Mouse (Mus musculus): Measurements from ENCODE around the gene Col20a1. TPM values are rescaled to one million over a fixed set of nuclear protein-coding genes. Genes with fewer than 3 reads are reported as not detected.

The Col20a1 gene
- polyA plus RNA-seq, 1 experiment from 2014 or later = 1.1 TPM

DNA sequence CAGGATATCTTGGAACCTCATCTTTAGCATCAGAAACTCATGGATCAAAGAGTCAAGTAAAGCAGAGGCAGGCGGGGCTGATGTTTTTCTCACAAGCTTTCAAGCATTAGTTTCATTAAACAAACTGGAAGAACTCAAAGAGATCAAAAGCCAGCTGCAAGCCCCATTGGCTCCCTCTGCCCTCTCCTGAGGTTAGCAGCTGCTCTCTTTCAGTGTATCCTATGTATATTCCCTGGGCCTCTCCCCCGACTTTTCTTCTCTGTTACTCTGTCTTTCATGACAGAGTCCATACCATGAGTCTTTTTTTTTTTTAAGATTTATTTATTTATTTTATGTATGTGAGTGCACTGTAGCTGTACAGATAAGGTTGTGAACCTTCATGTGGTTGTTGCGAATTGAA is 26.1 kb upstream of the Col20a1 start:
- H3K4me1 ChIP-seq (ENCODE audit: control insufficient read depth, insufficient read depth, low read length) = peaks cover 5% of the 10 kb centered on the region; the same call in 1 of the 2 replicates
- no peaks in the 10 kb centered on the region for H3K27me3 ChIP-seq (ENCODE audit: control insufficient read depth, insufficient read depth, low read length)
- no peak overlapping the region for H3K4me3 ChIP-seq (ENCODE audit: low read depth, low read length)
- H3K27ac ChIP-seq (ENCODE audit: low read length) = peak overlapping the region; percentile 4; the same call in 1 of the 2 replicates
- H3K36me3 ChIP-seq (ENCODE audit: control insufficient read depth, insufficient read depth, low read length) = no peaks in the 10 kb centered on the region
- no peak overlapping the region for H3K4me2 ChIP-seq (replicated peaks; ENCODE audit: low read depth, low read length)
- no peak for ATAC-seq (ENCODE audit: insufficient number of reproducible peaks, insufficient read depth, low FRiP score, low read depth)
- 39% methylated on average over 3 of the region's 3 CpGs for WGBS
- H3K9ac ChIP-seq (replicated peaks; ENCODE audit: low read depth, low read length) = no peak overlapping the region
- no peaks in the 10 kb centered on the region for H3K9me3 ChIP-seq (ENCODE audit: control insufficient read depth, low read depth, low read length)

DNA sequence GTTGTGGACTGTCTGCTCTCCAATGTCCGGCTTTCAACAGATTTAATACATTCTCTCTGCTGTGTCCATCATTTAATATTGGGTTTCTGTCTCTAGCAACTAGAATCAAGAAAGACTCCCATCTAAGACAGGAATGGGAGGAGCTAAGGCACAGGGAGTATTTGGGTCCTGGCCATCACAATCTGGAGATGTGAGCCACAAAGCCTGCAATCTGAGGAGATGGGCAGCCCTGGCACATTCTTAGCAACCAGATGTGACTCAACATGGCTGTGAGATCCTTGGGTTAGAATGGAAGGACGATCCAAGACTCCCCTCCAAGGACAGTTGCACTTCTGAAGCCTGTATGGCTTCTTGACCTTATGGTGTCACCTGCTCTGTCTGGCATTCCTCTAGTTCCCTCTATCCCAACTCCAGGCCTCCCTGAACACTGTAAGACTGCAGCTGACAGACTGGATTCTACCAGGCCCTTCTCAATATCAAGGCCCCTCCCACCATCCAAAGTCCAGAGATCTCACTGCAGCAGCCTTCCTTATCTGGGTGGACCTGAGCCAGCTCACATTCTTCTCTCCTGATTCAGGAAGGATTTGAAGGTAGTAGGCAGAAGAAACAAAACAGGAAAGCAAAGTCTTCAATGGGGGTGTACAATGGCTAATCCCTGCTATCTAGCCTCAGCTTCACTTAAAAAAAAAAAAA is 23.6 kb upstream of the Col20a1 start:
- no peak overlapping the region for H3K9ac ChIP-seq (replicated peaks; ENCODE audit: low read depth, low read length)
- H3K27ac ChIP-seq (ENCODE audit: low read length) = no peak overlapping the region
- H3K36me3 ChIP-seq (ENCODE audit: control insufficient read depth, insufficient read depth, low read length) = no peaks in the 10 kb centered on the region
- H3K27me3 ChIP-seq (ENCODE audit: control insufficient read depth, insufficient read depth, low read length) = no peaks in the 10 kb centered on the region
- no peak overlapping the region for H3K4me2 ChIP-seq (replicated peaks; ENCODE audit: low read depth, low read length)
- peak; percentile 39; the same call in 1 of the 2 replicates for ATAC-seq (ENCODE audit: insufficient number of reproducible peaks, insufficient read depth, low FRiP score, low read depth)
- H3K4me1 ChIP-seq (ENCODE audit: control insufficient read depth, insufficient read depth, low read length) = peaks cover 6% of the 10 kb centered on the region; the same call in 1 of the 2 replicates
- no peak overlapping the region for H3K4me3 ChIP-seq (ENCODE audit: low read depth, low read length)
- H3K9me3 ChIP-seq (ENCODE audit: control insufficient read depth, low read depth, low read length) = no peaks in the 10 kb centered on the region
- 62% methylated on average over 2 of the region's 2 CpGs for WGBS

DNA sequence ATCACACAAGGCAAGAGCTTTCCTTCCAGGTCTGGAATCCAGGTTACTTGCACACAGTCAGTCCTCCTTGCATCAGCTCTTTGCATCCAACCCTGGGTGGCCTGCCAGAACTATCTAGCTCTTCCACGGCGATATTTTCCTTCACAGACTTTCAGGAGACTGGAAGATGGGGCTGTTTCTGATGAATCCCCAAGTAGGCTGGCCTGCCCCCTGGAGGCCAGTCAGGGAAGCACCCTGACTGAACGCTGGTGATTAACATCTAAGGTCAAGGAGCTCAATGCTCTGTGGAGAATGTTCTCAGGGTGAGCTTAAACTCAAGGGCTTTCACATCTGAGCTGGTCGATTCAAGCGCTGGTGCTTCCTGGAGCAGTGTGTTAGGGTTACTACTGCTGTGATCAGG is 22.4 kb upstream of the Col20a1 start:
- Histone ChIP-seq H3K9ac (replicated peaks; ENCODE audit: low read depth, low read length) (no peak overlapping the region), H3K27ac (ENCODE audit: low read length) (peak overlapping the region; percentile 52; the same call in 1 of the 2 replicates), H3K4me2 (replicated peaks; ENCODE audit: low read depth, low read length) (no peak overlapping the region), H3K36me3 (ENCODE audit: control insufficient read depth, insufficient read depth, low read length) (no peaks in the 10 kb centered on the region), H3K9me3 (ENCODE audit: control insufficient read depth, low read depth, low read length) (no peaks in the 10 kb centered on the region), H3K27me3 (ENCODE audit: control insufficient read depth, insufficient read depth, low read length) (no peaks in the 10 kb centered on the region), H3K4me3 (ENCODE audit: low read depth, low read length) (no peak overlapping the region), H3K4me1 (ENCODE audit: control insufficient read depth, insufficient read depth, low read length) (peaks cover 6% of the 10 kb centered on the region; the same call in 1 of the 2 replicates)
- WGBS = 9% methylated on average over 5 of the region's 5 CpGs
- no peak for ATAC-seq (ENCODE audit: insufficient number of reproducible peaks, insufficient read depth, low FRiP score, low read depth)

DNA sequence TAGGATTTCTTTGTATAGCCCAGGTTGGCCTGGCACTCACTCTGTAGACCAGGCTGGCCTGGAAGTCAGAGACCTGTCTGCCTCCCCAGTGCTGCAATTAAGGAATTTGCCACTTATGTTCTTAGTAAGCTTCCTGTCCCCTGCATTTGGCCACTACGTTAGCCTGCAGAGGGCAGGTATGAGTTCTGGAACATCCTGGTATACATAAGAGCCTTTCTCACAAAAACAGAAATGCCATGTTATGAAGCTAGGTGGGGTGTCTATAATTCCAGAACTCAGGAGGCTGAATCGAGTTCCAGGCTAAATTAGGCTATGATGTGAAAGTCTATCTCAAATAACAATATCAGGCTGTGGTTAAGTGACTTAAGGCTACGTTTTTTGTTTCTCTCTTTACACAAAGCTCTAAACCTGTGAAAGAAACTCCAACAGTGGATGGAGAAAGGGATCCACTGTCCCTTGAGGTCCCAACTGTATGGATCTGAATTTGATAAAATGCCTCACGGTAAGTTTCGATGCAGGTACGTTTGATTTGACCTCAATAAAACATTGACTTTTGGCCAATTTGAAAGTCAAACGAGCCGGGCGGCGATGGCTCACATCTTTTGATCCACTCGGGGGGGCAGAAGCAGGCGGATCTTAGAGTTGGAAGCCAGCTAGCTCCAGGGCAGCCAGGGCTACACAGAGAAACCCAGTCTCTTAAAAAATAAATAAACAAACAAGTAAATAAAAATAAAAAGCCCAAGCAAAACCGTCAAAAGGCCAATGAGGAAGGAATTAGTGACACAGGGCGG is 20.0 kb upstream of the Col20a1 start:
- Histone ChIP-seq H3K9me3 (ENCODE audit: control insufficient read depth, low read depth, low read length) (no peaks in the 10 kb centered on the region), H3K4me3 (ENCODE audit: low read depth, low read length) (peak overlapping the region; percentile 97), H3K27ac (ENCODE audit: low read length) (peak overlapping the region; percentile 87), H3K36me3 (ENCODE audit: control insufficient read depth, insufficient read depth, low read length) (peaks cover 19% of the 10 kb centered on the region), H3K27me3 (ENCODE audit: control insufficient read depth, insufficient read depth, low read length) (no peaks in the 10 kb centered on the region), H3K4me1 (ENCODE audit: control insufficient read depth, insufficient read depth, low read length) (peaks cover 9% of the 10 kb centered on the region; the same call in 1 of the 2 replicates), H3K9ac (replicated peaks; ENCODE audit: low read depth, low read length) (peak overlapping the region; percentile 95), H3K4me2 (replicated peaks; ENCODE audit: low read depth, low read length) (peak overlapping the region; percentile 86)
- 8% methylated on average over 14 of the region's 14 CpGs for WGBS
- no peak for ATAC-seq (ENCODE audit: insufficient number of reproducible peaks, insufficient read depth, low FRiP score, low read depth)

DNA sequence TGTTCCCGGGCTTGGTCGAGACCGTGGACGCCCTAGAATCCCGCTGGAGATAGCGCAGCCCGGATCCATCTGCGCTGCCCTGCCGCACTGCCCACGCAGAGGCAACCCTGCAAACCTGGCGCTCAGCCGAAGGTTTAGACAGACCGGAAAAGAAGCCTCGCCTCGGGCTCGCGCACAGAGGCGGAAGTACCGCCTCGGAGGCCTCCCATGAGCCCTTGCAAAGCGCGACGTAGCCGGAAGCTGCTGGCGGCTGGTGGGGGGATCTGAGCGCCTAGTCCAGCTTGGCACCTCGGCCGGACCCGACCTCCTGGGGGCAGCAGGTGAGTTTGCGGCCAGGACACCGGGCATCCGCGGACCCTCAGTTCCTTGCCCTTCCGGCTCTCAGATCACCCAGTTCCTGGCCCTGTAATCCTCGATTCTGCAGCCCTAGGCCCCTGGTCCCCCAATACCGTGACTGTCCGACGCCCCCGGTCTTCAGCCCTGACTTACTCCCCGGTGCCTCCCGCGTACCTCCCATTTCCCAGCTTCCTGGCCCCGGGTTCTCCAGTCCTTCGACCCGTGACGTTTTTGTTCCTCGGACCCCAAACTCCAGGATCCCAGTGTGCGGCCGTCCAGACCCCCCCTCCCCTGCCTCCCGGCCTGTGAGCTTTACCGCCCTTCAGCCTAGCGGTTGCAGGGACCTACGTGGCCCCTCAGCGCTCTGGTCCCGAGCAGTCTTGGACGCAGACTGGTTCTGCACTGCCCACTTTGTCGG is 19.1 kb upstream of the Col20a1 start, which contains the start of gene Arfgap1:
Gene Arfgap1, plus strand, starts transcription at position 216 of the 754 bp plus-strand sequence.
- H3K27ac ChIP-seq (ENCODE audit: low read length) = peak within 1 kb of the TSS; percentile 87
- ATAC-seq (ENCODE audit: insufficient number of reproducible peaks, insufficient read depth, low FRiP score, low read depth) = peak; percentile 87
- H3K9ac ChIP-seq (replicated peaks; ENCODE audit: low read depth, low read length) = peak within 1 kb of the TSS; percentile 95
- H3K9me3 ChIP-seq (ENCODE audit: control insufficient read depth, low read depth, low read length) = no peaks in the 10 kb centered on the region
- under 1% methylated on average over 57 of the region's 57 CpGs for WGBS
- H3K27me3 ChIP-seq (ENCODE audit: control insufficient read depth, insufficient read depth, low read length) = no peaks in the 10 kb centered on the region
- peak within 1 kb of the TSS; percentile 86 for H3K4me2 ChIP-seq (replicated peaks; ENCODE audit: low read depth, low read length)
- peaks cover 9% of the 10 kb centered on the region; the same call in 1 of the 2 replicates for H3K4me1 ChIP-seq (ENCODE audit: control insufficient read depth, insufficient read depth, low read length)
- H3K36me3 ChIP-seq (ENCODE audit: control insufficient read depth, insufficient read depth, low read length) = peaks cover 28% of the 10 kb centered on the region
- peak within 1 kb of the TSS; percentile 97 for H3K4me3 ChIP-seq (ENCODE audit: low read depth, low read length)

DNA sequence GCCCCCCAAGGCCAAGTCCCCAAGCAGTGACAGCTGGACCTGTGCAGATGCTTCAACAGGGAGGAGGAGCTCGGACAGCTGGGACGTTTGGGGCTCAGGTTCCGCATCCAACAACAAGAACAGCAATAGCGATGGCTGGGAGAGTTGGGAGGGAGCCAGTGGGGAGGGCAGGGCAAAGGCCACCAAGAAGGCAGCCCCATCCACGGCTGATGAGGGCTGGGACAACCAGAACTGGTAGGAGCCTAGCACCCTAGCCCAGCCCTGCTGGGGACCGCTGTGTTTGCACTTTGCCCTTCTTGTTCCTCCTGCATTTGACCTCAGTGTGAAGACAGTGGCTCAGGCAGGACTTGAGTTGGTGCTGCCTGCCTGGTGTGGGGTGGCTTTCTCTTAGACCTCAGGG is 5.2 kb upstream of the Col20a1 start:
- H3K36me3 ChIP-seq (ENCODE audit: control insufficient read depth, insufficient read depth, low read length) = peaks cover 70% of the 10 kb centered on the region

DNA sequence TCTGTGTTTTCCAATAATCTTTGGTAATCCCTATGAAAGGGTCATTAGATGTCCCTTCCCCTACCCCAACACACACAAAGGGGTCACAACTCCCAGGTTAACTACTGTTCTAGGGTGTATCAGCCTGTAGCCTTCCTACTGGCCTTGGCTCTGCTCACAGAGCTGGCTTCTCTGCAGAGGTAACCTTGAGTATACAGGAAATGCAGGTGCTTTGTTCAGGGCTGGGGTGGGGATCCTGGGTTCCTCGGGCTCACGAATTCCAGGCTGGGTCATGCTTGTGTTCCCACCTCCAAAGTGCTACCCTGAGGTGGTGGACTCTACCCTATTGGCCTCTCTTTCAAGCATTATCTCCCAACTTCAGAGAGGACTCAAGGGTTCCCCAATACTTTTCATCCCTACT is 700 bp upstream of the Col20a1 start:
- Histone ChIP-seq H3K4me3 (ENCODE audit: low read depth, low read length) (no peak overlapping the region), H3K27me3 (ENCODE audit: control insufficient read depth, insufficient read depth, low read length) (no peaks in the 10 kb centered on the region), H3K36me3 (ENCODE audit: control insufficient read depth, insufficient read depth, low read length) (peaks cover 27% of the 10 kb centered on the region), H3K4me2 (replicated peaks; ENCODE audit: low read depth, low read length) (no peak overlapping the region), H3K27ac (ENCODE audit: low read length) (no peak overlapping the region), H3K9ac (replicated peaks; ENCODE audit: low read depth, low read length) (no peak overlapping the region), H3K4me1 (ENCODE audit: control insufficient read depth, insufficient read depth, low read length) (no peaks in the 10 kb centered on the region), H3K9me3 (ENCODE audit: control insufficient read depth, low read depth, low read length) (no peaks in the 10 kb centered on the region)
- no peak for ATAC-seq (ENCODE audit: insufficient number of reproducible peaks, insufficient read depth, low FRiP score, low read depth)
- WGBS = 82% methylated on average over 2 of the region's 2 CpGs

More for the DNA sequence above, 5.2 kb upstream of the Col20a1 start:
- H3K4me2 ChIP-seq (replicated peaks; ENCODE audit: low read depth, low read length) = no peak overlapping the region
- no peak for ATAC-seq (ENCODE audit: insufficient number of reproducible peaks, insufficient read depth, low FRiP score, low read depth)
- H3K4me1 ChIP-seq (ENCODE audit: control insufficient read depth, insufficient read depth, low read length) = no peaks in the 10 kb centered on the region
- WGBS = 77% methylated on average over 6 of the region's 6 CpGs
- no peak overlapping the region for H3K27ac ChIP-seq (ENCODE audit: low read length)
- no peak overlapping the region for H3K4me3 ChIP-seq (ENCODE audit: low read depth, low read length)
- no peak overlapping the region for H3K9ac ChIP-seq (replicated peaks; ENCODE audit: low read depth, low read length)
- no peaks in the 10 kb centered on the region for H3K9me3 ChIP-seq (ENCODE audit: control insufficient read depth, low read depth, low read length)
- no peaks in the 10 kb centered on the region for H3K27me3 ChIP-seq (ENCODE audit: control insufficient read depth, insufficient read depth, low read length)

DNA sequence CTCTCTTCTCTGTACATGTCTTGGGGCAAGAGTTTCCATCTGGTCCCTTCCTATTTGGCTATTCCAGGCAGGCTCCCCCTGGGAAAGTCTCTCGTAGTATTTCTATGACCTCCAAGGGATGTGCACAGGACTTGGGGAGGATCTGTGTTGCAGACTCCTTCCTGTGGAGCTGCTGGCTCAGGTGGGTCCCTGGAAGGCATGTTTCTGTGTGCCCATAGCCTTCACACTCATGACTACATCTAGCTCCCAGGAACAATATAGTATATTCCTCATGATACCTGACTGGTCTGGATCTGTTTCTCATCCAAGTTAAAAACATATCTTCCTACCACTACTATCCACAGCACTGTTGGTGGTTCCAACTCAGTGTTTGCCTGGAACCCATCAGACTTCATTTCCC is 666 bp downstream of the Col20a1 start:
- Histone ChIP-seq H3K27ac (ENCODE audit: low read length) (peak overlapping the region; percentile 61; the same call in 1 of the 2 replicates), H3K9ac (replicated peaks; ENCODE audit: low read depth, low read length) (no peak overlapping the region), H3K9me3 (ENCODE audit: control insufficient read depth, low read depth, low read length) (no peaks in the 10 kb centered on the region), H3K4me3 (ENCODE audit: low read depth, low read length) (no peak overlapping the region), H3K4me2 (replicated peaks; ENCODE audit: low read depth, low read length) (no peak overlapping the region), H3K4me1 (ENCODE audit: control insufficient read depth, insufficient read depth, low read length) (no peaks in the 10 kb centered on the region), H3K36me3 (ENCODE audit: control insufficient read depth, insufficient read depth, low read length) (peaks cover 13% of the 10 kb centered on the region; the same call in 1 of the 2 replicates), H3K27me3 (ENCODE audit: control insufficient read depth, insufficient read depth, low read length) (no peaks in the 10 kb centered on the region)
- 94% methylated on average over 1 of the region's 1 CpGs for WGBS
- no peak for ATAC-seq (ENCODE audit: insufficient number of reproducible peaks, insufficient read depth, low FRiP score, low read depth)
